Mouse (Mus musculus) kidney, postnatal 0 days (tissue): Measurements from ENCODE around the gene Dytn. TPM values are rescaled to one million over a fixed set of nuclear protein-coding genes. Genes with fewer than 3 reads are reported as not detected.

ENCODE experiments used
- ATAC-seq: fragments of 200-750 bp; cut with Nextera tagmentation; replicated peaks from 2 replicates; pipeline ENCODE4 v1.8.0; 2017; ENCODE audit warnings: low read depth, moderate number of reproducible peaks, moderate TSS enrichment, moderate library complexity; ENCODE audit not compliant: low FRiP score
- DNase-seq: peaks from one replicate; pipeline ENCODE4 v3.0.0-alpha.2; 2016; ENCODE audit warnings: low spot score
- H3K27ac ChIP-seq: fragments of 300-500 bp; sonication (generic); 2 replicates; pipeline ENCODE4 v1.5.1; 2014; ENCODE audit warnings: mild to moderate bottlenecking
- H3K27me3 ChIP-seq: fragments of 300-500 bp; sonication (generic); 2 replicates; pipeline ENCODE4 v1.6.1; 2014; ENCODE audit warnings: low read length, mixed read lengths; ENCODE audit not compliant: insufficient read depth
- H3K36me3 ChIP-seq: fragments of 300-500 bp; sonication (generic); 2 replicates; pipeline ENCODE4 v1.6.1; 2014; ENCODE audit warnings: low read length, mixed read lengths; ENCODE audit not compliant: insufficient read depth
- H3K4me1 ChIP-seq: fragments of 300-500 bp; sonication (generic); replicated peaks from 2 replicates; pipeline ENCODE4 v1.6.1; 2014; ENCODE audit warnings: antibody characterized with exemption, low read length, mixed read lengths; ENCODE audit not compliant: insufficient read depth
- H3K4me2 ChIP-seq: fragments of 300-500 bp; sonication (generic); 2 replicates; pipeline ENCODE4 v1.6.1; 2014; ENCODE audit warnings: mild to moderate bottlenecking, low read length, moderate library complexity, mixed read lengths
- H3K4me3 ChIP-seq: fragments of 300-500 bp; sonication (generic); replicated peaks from 2 replicates; pipeline ENCODE4 v1.5.1; 2014; ENCODE audit warnings: low read depth, low read length
- H3K9ac ChIP-seq: fragments of 300-500 bp; sonication (generic); 2 replicates; pipeline ENCODE4 v1.6.1; 2014; ENCODE audit warnings: low read depth, low read length
- H3K9me3 ChIP-seq: fragments of 300-500 bp; sonication (generic); replicated peaks from 2 replicates; pipeline ENCODE4 v1.6.1; 2016; ENCODE audit warnings: low read length, inconsistent platforms, mixed read lengths
- CTCF ChIP-seq: IDR thresholded peaks from 2 replicates; pipeline ENCODE4 v1.5.1; 2016; ENCODE audit warnings: antibody characterized with exemption, low read depth, mild to moderate bottlenecking, moderate library complexity
- WGBS: fragments of 180-500 bp; shearing (Covaris S2); extraction: QIAGEN DNeasy Blood & Tissue Kit; methylation state at CpG from one replicate; pipeline ENCODE4 v1.1.7; 2014; 5-methylcytosine and 5-hydroxymethylcytosine counted together
- polyA plus RNA-seq: library from polyadenylated mRNA; unstranded; fragments of >200 nt; fragmentation: Nextera tagmentation; extraction: Ambion mirVana; gene quantifications from 2 replicates; pipeline ENCODE4 v1.2.1, GENCODE M21; 2015

Dytn gene
- polyA plus RNA-seq, 1 experiment from 2014 or later, result not detected

DNA sequence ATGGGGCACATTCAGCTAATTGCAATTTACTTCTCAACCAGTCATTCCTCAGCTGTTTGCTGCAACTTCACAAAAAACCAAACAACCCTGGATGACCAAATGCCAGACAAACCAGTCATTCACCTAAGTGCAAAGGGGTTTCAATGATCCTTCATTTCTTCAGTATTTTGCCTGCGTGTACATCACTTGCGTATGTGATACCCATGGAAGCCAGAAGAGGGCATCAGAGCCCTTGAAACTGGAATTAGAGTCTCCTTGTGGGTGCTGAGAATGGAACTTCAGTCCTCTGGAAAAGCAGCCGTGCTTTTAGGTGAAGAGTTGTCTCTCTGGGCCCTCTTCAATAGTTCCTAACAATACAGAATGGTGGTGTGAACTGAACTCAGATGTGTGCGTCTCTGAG, 77.1 kb downstream of the Dytn start:
- Histone ChIP-seq H3K4me1 (no peaks in the 10 kb centered on the region), H3K27ac (no peak overlapping the region), H3K9me3 (no peaks in the 10 kb centered on the region), H3K36me3 (no peaks in the 10 kb centered on the region), H3K9ac (no peak overlapping the region), H3K27me3 (no peaks in the 10 kb centered on the region), H3K4me3 (no peak overlapping the region), H3K4me2 (no peak overlapping the region)
- 94% methylated on average over 4 of the region's 4 CpGs for WGBS
- DNase-seq, result no peak
- no peak for ATAC-seq
- peak; percentile 8; the same call in 1 of the 2 replicates for TF ChIP-seq CTCF

DNA sequence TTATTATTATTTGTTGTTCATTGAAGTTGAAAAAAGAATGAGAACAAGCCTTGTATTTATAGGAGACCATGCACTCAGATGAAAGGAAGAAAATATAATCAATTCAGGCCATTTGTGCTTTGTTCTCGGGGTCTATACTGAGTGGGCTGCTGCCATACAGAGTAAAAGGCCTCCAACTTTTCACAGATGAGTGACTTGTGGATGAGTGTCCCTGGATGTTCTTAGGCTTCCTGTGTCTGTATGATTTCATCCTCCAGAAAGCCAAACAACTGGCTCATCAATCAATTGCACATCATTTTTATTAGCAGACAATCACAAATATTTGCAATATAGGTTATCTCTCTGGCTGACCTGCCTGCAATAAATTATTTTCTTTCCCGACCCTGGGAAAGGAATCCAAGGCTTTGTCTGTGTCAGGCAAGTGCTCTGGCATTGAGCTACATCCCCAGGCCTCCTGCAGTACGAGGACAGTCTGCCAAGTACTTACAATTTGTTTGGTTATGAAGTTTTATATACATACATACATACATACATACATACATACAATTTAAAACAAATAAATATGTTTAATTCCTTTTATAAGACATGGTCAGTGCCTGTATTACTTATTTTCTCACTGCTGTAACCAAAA, 82.7 kb downstream of the Dytn start:
- Histone ChIP-seq H3K9me3 (no peaks in the 10 kb centered on the region), H3K36me3 (no peaks in the 10 kb centered on the region), H3K4me2 (no peak overlapping the region), H3K27ac (no peak overlapping the region), H3K4me1 (no peaks in the 10 kb centered on the region), H3K4me3 (no peak overlapping the region), H3K27me3 (no peaks in the 10 kb centered on the region), H3K9ac (no peak overlapping the region)
- WGBS, result 34% methylated on average over 3 of the region's 3 CpGs
- no peak for TF ChIP-seq CTCF
- ATAC-seq, result no peak
- no peak for DNase-seq

DNA sequence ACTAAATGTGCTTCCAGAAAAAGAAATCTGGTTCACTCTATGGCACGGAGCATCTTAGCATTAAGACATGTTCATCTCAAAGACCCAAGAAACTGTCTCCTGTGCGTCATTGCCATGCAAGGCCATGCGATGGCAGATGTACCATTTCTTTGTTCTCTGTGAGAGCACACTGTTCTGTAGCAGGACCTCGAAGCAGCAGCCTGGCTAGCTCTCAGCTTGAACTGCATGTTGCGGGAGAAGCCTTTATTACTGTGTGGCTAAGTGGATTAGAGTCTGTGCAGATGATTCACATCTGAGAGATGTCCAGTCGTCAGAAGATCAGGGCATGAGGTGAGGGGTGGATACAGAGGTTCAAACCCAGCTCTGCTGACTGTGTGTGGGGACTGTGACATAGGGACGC, 99.9 kb downstream of the Dytn start:
- DNase-seq, result no peak
- no peak overlapping the region for H3K9ac ChIP-seq
- no peak overlapping the region for H3K4me2 ChIP-seq
- WGBS, result 74% methylated on average over 7 of the region's 7 CpGs
- H3K36me3 ChIP-seq, result no peaks in the 10 kb centered on the region
- H3K4me3 ChIP-seq, result no peak overlapping the region
- no peaks in the 10 kb centered on the region for H3K9me3 ChIP-seq
- H3K4me1 ChIP-seq, result no peaks in the 10 kb centered on the region
- no peak overlapping the region for H3K27ac ChIP-seq
- no peaks in the 10 kb centered on the region for H3K27me3 ChIP-seq
- TF ChIP-seq CTCF, result no peak
- no peak for ATAC-seq

DNA sequence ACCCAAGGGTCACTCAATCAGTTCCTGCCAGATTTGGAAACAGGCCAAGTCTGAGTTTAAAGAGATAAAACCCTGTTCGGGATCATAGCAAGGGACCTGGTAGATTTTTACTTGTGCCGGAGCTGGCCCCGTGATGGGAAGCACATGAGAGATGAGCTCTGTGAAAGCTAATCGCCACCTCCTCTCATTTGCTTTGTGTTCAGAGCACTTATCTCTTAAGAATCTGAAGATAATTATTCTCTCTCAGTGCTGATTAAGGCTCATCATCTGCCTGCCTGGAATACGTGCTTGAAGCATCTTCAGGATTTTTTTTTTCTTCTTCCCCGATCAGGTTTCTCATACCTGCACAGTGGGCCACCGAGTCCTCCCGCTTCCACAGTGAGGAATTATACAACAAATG, 107.6 kb downstream of the Dytn start:
- Histone ChIP-seq H3K4me3 (no peak overlapping the region), H3K4me1 (no peaks in the 10 kb centered on the region), H3K27ac (no peak overlapping the region), H3K9ac (no peak overlapping the region), H3K27me3 (no peaks in the 10 kb centered on the region), H3K36me3 (no peaks in the 10 kb centered on the region), H3K9me3 (no peaks in the 10 kb centered on the region), H3K4me2 (no peak overlapping the region)
- WGBS, result 78% methylated on average over 8 of the region's 8 CpGs
- TF ChIP-seq CTCF, result no peak
- DNase-seq (no peak), ATAC-seq (no peak)

GRCm38 (mm10) chr1:63576803-63577202, 109.9 kb downstream of the Dytn start:
- no peak for TF ChIP-seq CTCF
- Histone ChIP-seq H3K4me2 (no peak overlapping the region), H3K4me3 (no peak overlapping the region), H3K27ac (no peak overlapping the region), H3K27me3 (no peaks in the 10 kb centered on the region), H3K9me3 (no peaks in the 10 kb centered on the region), H3K9ac (no peak overlapping the region), H3K36me3 (no peaks in the 10 kb centered on the region), H3K4me1 (no peaks in the 10 kb centered on the region)
- DNase-seq (no peak), ATAC-seq (no peak)
- 76% methylated on average over 5 of the region's 5 CpGs for WGBS

GRCm38 (mm10) chr1:63573864-63574611, 112.7 kb downstream of the Dytn start:
- DNase-seq, result no peak
- Histone ChIP-seq H3K9me3 (no peaks in the 10 kb centered on the region), H3K4me3 (no peak overlapping the region), H3K36me3 (no peaks in the 10 kb centered on the region), H3K27me3 (no peaks in the 10 kb centered on the region), H3K4me1 (no peaks in the 10 kb centered on the region), H3K4me2 (no peak overlapping the region), H3K9ac (no peak overlapping the region), H3K27ac (no peak overlapping the region)
- WGBS, result 52% methylated on average over 12 of the region's 12 CpGs
- ATAC-seq, result no peak
- TF ChIP-seq CTCF, result no peak
